Mouse (Mus musculus): ENCODE data around the gene Prss35.

GRCm38 (mm10) chr9:86710091-86710634 lies 33.3 kb upstream of the Prss35 start:
- TF ChIP-seq POLR2A (IDR thresholded peaks at IDR 0.05; ENCODE audit: low read depth, low read length) (no peak), CTCF (IDR thresholded peaks at IDR 0.05; ENCODE audit: extremely low read depth, insufficient read length, insufficient replicate concordance, low read depth, low read length) (no peak)
